Mouse (Mus musculus) right cerebral cortex, adult 18-20 months (tissue): ENCODE results near the gene Gm4027.
"Not testable (repeated sequence)": the region's sequence is repeated elsewhere in the genome, so short reads cannot be mapped to it uniquely, and the experiment has no call there.

Experiments
- DNase-seq: peaks from one replicate; pipeline ENCODE4 v3.0.0; 2022; ENCODE audit warnings: mixed read lengths

Gm4027 gene

GRCm38 (mm10) chr12:87618569-87618968 lies at the start of gene Gm4027:
TSS of gene Gm4027 (plus strand) at chr12:87618869.
- DNase-seq, result not testable (repeated sequence)

- not testable (repeated sequence) for DNase-seq
These were observed 17.3 kb upstream of the Gm4027 start for GRCm38 (mm10) chr12:87601388-87601787.

GRCm38 (mm10) chr12:87602388-87602787 lies 16.3 kb upstream of the Gm4027 start, which contains the start of gene Oog1:
TSS of gene Oog1 (plus strand) at chr12:87602688.
- not testable (repeated sequence) for DNase-seq

GRCm38 (mm10) chr12:87644520-87644919 lies 25.9 kb downstream of the Gm4027 start, which contains the start of gene Gm16381:
TSS of gene Gm16381 (minus strand) at chr12:87644620.
- not testable (repeated sequence) for DNase-seq

- DNase-seq, result not testable (repeated sequence)
These were observed 34.4 kb downstream of the Gm4027 start for GRCm38 (mm10) chr12:87652916-87653703.
